Mouse (Mus musculus): ENCODE data around the gene Kif23. TPM values are rescaled to one million over a fixed set of nuclear protein-coding genes. Genes with fewer than 3 reads are reported as not detected.

Gene Kif23
- total RNA-seq, 2 experiments from 2014 or later = 0.58 to 1.6 TPM

DNA sequence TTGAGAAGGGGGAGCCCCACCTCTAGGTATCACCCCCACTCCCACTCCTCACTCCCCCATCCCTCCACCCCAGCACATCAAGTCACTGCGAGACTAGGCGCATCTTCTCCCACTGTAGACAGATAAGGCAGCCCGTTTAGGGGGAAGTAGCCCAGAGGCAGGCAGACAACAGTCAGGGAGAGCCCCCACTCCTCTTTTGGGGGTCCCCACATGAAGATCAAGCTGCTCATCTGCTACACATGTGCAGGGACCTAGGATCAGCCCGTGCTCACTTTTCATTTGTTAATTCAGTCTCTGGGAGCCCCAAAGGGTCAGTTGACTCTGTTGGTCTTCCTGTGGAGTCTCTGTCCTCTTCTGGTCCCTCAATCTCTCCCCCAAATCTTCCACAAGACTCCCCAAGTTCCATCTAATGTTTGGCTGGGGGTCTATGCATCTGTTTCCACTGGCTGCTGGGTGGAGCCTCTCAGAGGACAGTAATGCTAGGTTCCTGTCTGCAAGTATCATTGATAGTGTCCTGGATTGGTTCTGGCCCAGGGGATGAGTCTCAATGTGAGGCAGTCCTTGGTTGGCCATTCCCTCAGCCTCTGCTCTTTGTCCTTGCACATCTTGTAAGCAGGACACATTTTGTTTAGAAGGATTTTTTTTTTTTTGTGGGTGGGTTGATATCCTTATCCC is 38.8 kb downstream of the Kif23 start:
- no peak for DNase-seq (ENCODE audit: low spot score in 2 of 2)

DNA sequence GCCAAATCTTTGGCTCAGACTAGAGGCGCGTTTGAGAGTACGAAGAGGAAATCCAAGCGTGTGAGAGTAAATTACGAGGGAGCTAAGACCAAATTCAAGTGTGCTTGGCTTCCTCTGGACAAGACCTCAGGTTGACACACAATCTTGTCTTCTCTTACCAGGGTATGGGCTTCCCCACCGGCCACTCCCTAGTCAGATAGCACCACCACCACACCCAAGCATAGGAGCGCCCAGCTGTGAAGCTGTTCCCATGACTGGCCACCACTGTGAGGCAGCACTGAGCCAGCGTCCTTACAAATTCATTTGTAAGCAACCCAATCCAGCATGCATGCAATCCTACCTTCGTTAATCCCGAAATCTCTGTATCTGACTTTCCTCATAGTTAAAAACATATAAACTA is 39.7 kb downstream of the Kif23 start:
- DNase-seq (ENCODE audit: low spot score in 2 of 2) = peak in 1 of 2 experiments; percentile 27

DNA sequence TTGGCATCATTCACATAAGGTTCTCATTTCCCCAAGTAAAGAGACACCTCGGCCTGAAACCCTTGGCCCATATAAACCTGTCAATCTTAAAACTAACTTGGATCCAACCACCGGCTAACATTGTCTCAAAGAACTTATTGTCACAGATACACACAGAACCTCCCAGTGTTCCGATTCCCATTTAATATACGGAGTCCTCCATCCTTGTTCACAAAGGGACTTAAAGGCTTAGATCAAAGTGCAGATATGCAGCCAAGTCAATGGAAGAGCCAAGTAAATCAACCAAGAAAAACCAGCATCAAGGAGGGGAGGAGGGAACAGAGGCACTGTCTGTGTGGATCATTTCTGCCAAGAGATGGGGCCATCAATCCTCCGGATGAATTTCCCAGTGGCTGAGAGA is 41.0 kb downstream of the Kif23 start:
- no peak for DNase-seq (ENCODE audit: low spot score in 2 of 2)

- no peak for DNase-seq (ENCODE audit: low spot score in 2 of 2)
Measured at GRCm38 (mm10) chr9:61904201-61904600, 42.4 kb downstream of the Kif23 start.

DNA sequence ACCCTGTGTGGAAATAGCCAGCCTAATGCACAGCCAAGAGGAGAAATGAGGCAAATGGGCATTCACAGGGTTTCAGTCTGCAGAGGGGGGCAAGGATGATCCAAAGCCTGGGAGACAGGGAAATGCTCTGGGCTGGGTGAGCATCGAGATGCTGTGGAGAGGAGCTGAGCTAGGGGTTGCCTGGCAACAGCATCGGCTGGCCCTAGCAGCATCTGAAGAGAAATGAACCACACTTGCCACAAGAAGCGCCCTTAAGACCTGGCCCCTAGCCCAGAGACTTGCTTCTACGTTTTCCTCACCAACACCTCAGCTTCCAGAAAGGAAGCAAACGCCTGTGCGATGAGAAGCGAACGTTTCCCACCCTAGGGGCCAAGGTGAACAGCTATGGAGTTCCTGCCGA is 44.1 kb downstream of the Kif23 start:
- peak in 1 of 2 experiments; percentile 37 for DNase-seq (ENCODE audit: low spot score in 2 of 2)

- DNase-seq (ENCODE audit: low spot score in 2 of 2) = no peak
Measured at GRCm38 (mm10) chr9:61901574-61901973, 45.0 kb downstream of the Kif23 start.

- DNase-seq (ENCODE audit: low spot score in 2 of 2) = peak; percentile 76 to 91
Measured at GRCm38 (mm10) chr9:61899804-61900203, 46.8 kb downstream of the Kif23 start.

DNA sequence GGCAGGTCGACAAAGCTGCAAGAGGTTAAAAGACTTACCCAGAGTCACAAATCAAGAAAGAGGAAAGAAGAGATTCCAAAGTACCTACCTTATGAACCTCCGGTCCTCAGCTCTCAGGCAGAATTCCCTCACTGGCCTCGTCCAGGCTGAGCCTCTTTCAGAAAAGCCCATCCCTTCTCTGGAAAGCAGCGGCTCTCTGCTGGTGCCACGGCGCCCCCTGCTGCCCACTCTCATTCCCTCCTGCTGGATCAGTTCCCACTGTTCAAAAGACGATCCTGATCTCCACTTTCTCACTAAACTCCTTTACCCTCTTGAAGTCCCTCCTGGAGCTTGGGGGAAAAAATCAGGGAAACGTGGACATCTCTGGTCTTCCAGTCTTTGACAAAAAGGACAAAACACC is 48.2 kb downstream of the Kif23 start:
- peak; percentile 65 to 89 for DNase-seq (ENCODE audit: low spot score in 2 of 2)

GRCm38 (mm10) chr9:61895014-61895413 is 51.6 kb downstream of the Kif23 start:
- DNase-seq (ENCODE audit: low spot score in 2 of 2) = no peak

- DNase-seq (ENCODE audit: low spot score in 2 of 2) = no peak
Measured at GRCm38 (mm10) chr9:61889855-61890254, 56.7 kb downstream of the Kif23 start.

- DNase-seq (ENCODE audit: low spot score in 2 of 2) = no peak
Measured at GRCm38 (mm10) chr9:61887661-61888379, 58.8 kb downstream of the Kif23 start.

- no peak for DNase-seq (ENCODE audit: low spot score in 2 of 2)
Measured at GRCm38 (mm10) chr9:61885964-61886363, 60.6 kb downstream of the Kif23 start.

GRCm38 (mm10) chr9:61884936-61885335 is 61.6 kb downstream of the Kif23 start:
- no peak for DNase-seq (ENCODE audit: low spot score in 2 of 2)

DNA sequence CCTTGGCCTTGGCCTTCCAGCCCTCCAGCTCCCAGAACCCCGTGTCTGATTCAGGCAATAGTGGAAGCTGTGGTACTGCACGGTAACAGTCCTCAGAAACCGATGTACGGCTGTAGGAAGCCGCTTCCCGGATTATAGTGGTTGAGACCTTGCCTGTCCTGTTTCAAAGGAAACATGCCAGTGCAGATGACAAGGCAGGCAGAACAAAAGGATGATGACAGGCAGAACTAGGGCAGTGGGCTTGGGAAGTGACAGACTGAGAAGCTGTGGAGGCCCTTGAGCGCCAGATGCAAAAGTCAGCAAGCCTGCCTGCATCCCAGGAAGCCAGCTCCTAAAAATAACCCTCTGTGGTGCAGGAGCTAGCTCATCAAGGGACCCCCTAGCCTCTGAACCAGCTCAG is 62.2 kb downstream of the Kif23 start:
- no peak for DNase-seq (ENCODE audit: low spot score in 2 of 2)

GRCm38 (mm10) chr9:61882179-61882578 is 64.4 kb downstream of the Kif23 start:
- DNase-seq (ENCODE audit: low spot score in 2 of 2) = no peak

- DNase-seq (ENCODE audit: low spot score in 2 of 2) = peak in 1 of 2 experiments; percentile 80
Measured at GRCm38 (mm10) chr9:61878889-61879288, 67.7 kb downstream of the Kif23 start.

DNA sequence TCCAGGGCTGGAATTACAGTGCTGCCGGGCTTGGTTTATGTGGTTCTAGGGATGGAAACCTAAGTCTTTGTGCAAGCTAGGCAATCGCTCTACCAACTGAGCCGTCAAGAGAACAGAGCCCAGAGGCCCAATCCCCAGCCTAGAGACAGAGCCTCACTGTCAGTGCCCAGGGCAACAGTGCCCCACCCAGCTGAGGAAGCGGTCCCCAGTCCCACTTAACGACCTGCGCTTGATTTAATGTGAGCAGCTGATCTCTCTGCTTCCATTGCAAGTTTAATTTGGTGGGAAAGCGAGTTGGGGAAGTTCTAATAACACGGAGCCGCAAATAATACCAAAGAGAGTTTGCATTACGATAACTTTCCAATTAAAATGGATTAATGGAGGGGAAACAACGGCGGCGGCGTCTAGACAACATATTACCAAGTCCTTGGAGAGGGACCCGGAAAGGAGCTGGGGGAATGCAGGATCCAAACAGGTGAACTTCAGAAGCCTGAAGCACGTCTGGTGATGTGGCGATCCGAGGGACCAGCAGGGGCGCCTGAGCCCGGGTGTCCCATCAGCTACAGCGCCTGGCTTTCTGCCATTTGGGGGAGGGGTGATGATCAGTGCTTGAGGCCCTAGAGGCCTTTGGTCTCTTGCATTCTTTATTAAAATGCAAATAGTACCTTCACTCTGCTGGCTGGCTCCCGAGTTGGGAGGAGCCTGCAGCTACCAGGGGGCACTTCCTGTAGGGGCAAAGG is 69.0 kb downstream of the Kif23 start:
- no peak for DNase-seq (ENCODE audit: low spot score in 2 of 2)

- DNase-seq (ENCODE audit: low spot score in 2 of 2) = no peak
Measured at GRCm38 (mm10) chr9:61873325-61873724, 73.2 kb downstream of the Kif23 start.

- peak in 1 of 2 experiments; percentile 19 for DNase-seq (ENCODE audit: low spot score in 2 of 2)
Measured at GRCm38 (mm10) chr9:61872246-61872941, 74.2 kb downstream of the Kif23 start.

GRCm38 (mm10) chr9:61871839-61872238 is 74.7 kb downstream of the Kif23 start:
- no peak for DNase-seq (ENCODE audit: low spot score in 2 of 2)

DNA sequence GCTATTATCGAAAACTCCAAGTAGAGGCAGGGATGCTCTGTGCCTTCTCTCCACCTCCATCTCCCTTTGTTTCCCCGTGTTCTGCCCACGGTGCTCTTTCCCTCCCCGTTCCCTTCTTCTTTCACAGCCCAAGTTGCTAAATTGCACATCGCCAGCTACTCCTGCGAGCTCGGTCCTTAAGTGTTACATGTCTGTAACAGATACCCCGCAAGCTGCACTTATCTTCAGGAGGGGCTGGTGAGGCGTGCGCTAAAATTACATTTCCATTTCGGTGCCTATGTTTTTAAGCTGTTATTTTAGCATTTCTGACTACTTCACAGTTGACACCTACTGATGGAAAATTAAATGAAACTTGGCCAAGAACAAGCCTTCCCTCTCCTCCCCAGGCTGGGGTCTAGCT is 78.9 kb downstream of the Kif23 start:
- DNase-seq (ENCODE audit: low spot score in 2 of 2) = no peak

All from layer of hippocampus, adult 18-20 months (tissue).